Mouse (Mus musculus) splenic B cell, adult 2 months (primary cell): Measurements from ENCODE around the gene Anxa9.

Source experiments
- DNase-seq: peaks from one replicate; pipeline ENCODE4 v3.0.0-alpha.2; 2011; ENCODE audit warnings: low read depth, low spot score
- H3K27me3 ChIP-seq: 2 replicates; pipeline ENCODE4 v1.6.1; 2012; ENCODE audit warnings: mild to moderate bottlenecking, low read length, moderate library complexity, mixed read lengths; ENCODE audit not compliant: control insufficient read depth, poor library complexity, insufficient read depth, severe bottlenecking
- H3K36me3 ChIP-seq: 2 replicates; pipeline ENCODE4 v1.6.1; 2012; ENCODE audit warnings: mild to moderate bottlenecking, low read length, moderate library complexity, mixed read lengths; ENCODE audit not compliant: control insufficient read depth, poor library complexity, insufficient read depth, severe bottlenecking

Anxa9 gene

GRCm38 (mm10) chr3:95263089-95263739 is 43.8 kb downstream of the Anxa9 start:
- peaks cover 5% of the 10 kb centered on the region for H3K36me3 ChIP-seq
- DNase-seq, result peak; percentile 84
- H3K27me3 ChIP-seq, result no peaks in the 10 kb centered on the region

- H3K36me3 ChIP-seq, result peaks cover 9% of the 10 kb centered on the region
- DNase-seq, result no peak
- H3K27me3 ChIP-seq, result no peaks in the 10 kb centered on the region
Observed at GRCm38 (mm10) chr3:95261975-95262374, 45.0 kb downstream of the Anxa9 start.

GRCm38 (mm10) chr3:95256931-95257330 is 50.0 kb downstream of the Anxa9 start:
- peaks cover 6% of the 10 kb centered on the region for H3K36me3 ChIP-seq
- no peak for DNase-seq
- no peaks in the 10 kb centered on the region for H3K27me3 ChIP-seq

GRCm38 (mm10) chr3:95250783-95251424 is 56.1 kb downstream of the Anxa9 start, which contains the start of gene Bnipl:
Gene Bnipl, minus strand, starts transcription at chr3:95251193.
- Histone ChIP-seq H3K36me3 (no peaks in the 10 kb centered on the region), H3K27me3 (no peaks in the 10 kb centered on the region)
- no peak for DNase-seq

- Histone ChIP-seq H3K27me3 (no peaks in the 10 kb centered on the region), H3K36me3 (no peaks in the 10 kb centered on the region)
- DNase-seq, result no peak
Observed at GRCm38 (mm10) chr3:95250361-95250760, 56.6 kb downstream of the Anxa9 start.

- no peaks in the 10 kb centered on the region for H3K27me3 ChIP-seq
- DNase-seq, result no peak
- H3K36me3 ChIP-seq, result no peaks in the 10 kb centered on the region
Observed at GRCm38 (mm10) chr3:95247660-95248336, 59.2 kb downstream of the Anxa9 start.

- no peak for DNase-seq
- no peaks in the 10 kb centered on the region for H3K36me3 ChIP-seq
- no peaks in the 10 kb centered on the region for H3K27me3 ChIP-seq
Observed at GRCm38 (mm10) chr3:95246465-95247231, 60.3 kb downstream of the Anxa9 start.
